Mouse (Mus musculus): ENCODE data around the gene Acbd4.

DNA sequence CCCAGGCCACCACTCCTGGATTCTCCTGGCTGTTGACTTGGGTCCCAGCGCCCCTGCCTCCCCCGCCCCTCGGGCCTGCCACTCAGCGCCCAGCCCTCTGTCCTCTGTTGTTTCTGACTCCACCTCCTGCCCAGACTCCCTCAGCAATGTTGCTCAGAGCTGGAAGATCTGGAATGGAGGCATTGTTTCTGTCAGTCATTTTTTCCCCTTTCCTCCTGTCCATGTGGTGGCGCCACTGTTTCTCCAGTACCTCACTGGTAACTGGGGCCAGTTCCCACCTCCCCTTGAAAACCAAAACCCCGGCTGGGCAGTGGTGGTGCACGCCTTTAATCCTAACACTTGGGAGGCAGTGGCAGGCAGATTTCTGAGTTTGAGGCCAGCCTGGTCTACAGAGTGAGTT is 60.0 kb downstream of the Acbd4 start:
- TF ChIP-seq CTCF (IDR thresholded peaks at IDR 0.05; ENCODE audit: borderline replicate concordance, extremely low read depth, insufficient read depth, insufficient read length): no peak
- no peak for TF ChIP-seq POLR2A (IDR thresholded peaks at IDR 0.05; ENCODE audit: borderline replicate concordance, extremely low read depth, insufficient read depth, insufficient read length, poor library complexity, severe bottlenecking)
